Comparison of ENCODE assay signal across 12 mouse cellular contexts in genomic region chr14:118431241-118431882, GRCm38 (mm10).
"Had no signal": no experiment of that assay in that cellular context is flagged by ENCODE, and none has a peak within 500 bp of the region (broad histone marks: within the 10 kb centered on the region; RNA-seq: fewer than 3 reads in every experiment).

No protein-coding gene starts in this region.

- H3K27ac ChIP-seq: kidney, postnatal 0 days; layer of hippocampus, adult 2 months; limb, embryonic 12.5 days; liver, embryonic 14.5 days; macrophage; midbrain, embryonic 13.5 days had no signal

- H3K9me3 ChIP-seq: limb, embryonic 12.5 days; midbrain, embryonic 13.5 days had no signal

- DNase-seq: kidney, adult 8-10 months; kidney, postnatal 4 days; lung, adult 18-20 months; right cerebral cortex, adult 18-20 months; thymus, adult 18-20 months; thymus, postnatal 14 days had no signal

- H3K4me2 ChIP-seq: limb, embryonic 12.5 days; midbrain, embryonic 13.5 days had no signal

- H3K4me1 ChIP-seq: limb, embryonic 12.5 days had no signal

- ATAC-seq: midbrain, embryonic 13.5 days had no signal

- H3K36me3 ChIP-seq: limb, embryonic 12.5 days; midbrain, embryonic 13.5 days had no signal

- H3K4me3 ChIP-seq: layer of hippocampus, adult 2 months; limb, embryonic 12.5 days; midbrain, embryonic 13.5 days had no signal

- H3K9ac ChIP-seq: limb, embryonic 12.5 days; liver, embryonic 14.5 days; midbrain, embryonic 13.5 days had no signal
